Mouse (Mus musculus) ovary, adult 10 weeks (tissue): Measurements from ENCODE around the gene Gpr119. TPM values are rescaled to one million over a fixed set of nuclear protein-coding genes. Genes with fewer than 3 reads are reported as not detected.

Source experiments
- polyA plus RNA-seq: library from polyadenylated mRNA; stranded (reverse); fragments of 350-450 nt; fragmentation: Illumina TruSeq; extraction: RNeasy Lipid Tissue Mini Kit (QIAGEN cat#74804); gene quantifications from one replicate; pipeline ENCODE4 v1.2.3, GENCODE M21; 2014

Gene Gpr119
- not detected for polyA plus RNA-seq

DNA sequence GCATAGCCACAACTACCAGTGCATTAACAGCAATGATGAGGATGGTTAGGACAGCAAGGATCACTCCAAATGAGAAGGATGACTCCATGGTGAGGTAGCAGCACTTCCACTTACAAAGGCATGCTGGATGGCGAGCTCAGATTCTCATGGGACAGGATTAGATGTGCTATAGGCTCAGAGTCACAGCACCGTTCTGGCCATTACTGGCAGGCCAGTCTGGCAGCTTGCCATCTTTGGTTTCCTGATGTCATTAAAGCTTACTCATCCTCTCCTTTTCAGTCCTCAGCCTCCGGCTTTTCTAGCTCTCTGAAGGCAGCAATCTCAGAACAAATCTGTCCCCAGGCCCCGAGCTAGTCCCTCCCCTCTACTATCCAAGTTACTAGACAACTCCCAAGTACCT lies at the start of gene Gpr119:
Gene Gpr119 (minus strand): TSS at position 308 of the 400 bp plus-strand sequence.

DNA sequence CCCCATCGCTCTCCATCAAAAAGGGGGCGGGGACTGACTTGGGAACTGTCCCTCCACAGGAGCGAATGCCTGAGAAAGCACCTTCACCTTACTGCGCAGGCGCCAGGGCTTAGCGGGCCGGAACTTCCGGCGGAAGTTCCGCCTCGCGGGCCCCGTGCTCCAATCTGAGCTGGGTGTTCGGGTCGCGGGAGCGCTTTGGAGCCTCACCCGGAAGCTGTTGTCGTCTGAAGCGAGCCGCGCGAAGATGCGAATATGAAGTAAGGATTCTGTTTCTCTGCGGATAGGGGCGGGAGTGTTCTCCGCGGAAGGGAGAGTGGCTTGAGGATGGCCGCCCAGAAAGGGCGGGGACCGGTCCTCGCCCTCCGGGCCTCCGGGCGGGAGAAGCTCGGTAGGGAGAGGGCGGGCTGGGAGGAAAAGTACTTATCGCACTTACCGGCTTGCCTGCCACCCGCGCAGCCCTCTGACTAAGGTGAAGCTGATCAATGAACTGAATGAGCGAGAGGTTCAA lies 20.6 kb upstream of the Gpr119 start, which contains the start of gene Rbmx2:
Gene Rbmx2 (plus strand): TSS at position 141 of the 508 bp plus-strand sequence.

DNA sequence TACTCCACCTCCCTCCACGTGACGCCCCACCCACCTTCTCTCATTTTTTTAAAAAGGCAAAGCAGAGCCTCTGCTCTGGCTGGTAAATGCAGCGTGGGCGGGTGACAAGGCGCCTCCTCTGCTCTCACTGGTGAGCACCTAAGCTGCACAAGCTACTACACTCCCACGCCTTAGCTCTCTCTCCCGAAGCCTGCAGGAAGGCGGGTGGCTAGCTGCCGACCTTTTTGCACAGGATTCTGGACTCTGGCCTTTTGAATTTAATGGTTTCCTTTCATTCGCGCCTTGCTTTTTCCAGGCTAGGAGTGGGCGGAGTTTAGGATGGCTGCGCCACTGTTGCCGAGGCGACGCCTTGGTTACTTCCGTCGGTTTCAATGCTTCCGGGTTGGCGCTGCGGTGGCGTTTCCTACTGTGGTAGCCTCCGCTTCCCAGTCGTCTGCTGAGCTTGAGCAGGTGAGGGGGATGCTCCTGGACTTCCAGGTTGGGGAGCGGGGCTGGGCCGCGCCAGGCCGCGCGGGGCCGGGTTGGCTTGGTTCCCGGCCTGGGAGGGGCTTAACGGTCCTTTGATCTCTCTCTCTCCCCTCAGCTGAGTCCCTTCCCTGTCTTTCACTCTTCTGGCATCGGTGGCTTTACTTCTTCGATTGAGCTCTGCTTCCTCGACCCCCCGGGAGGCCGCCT lies 50.8 kb downstream of the Gpr119 start, which contains the start of gene Slc25a14:
Gene Slc25a14 (plus strand): TSS at position 35 of the 675 bp plus-strand sequence.

Other genes starting within 250 kb of the Gpr119 start
- 9.6 TPM for gene Elf4, start 211.3 kb downstream of the Gpr119 start, polyA plus RNA-seq
- gene Aifm1, start 160.9 kb downstream of the Gpr119 start, polyA plus RNA-seq = 79.0 TPM
- 1.1 TPM for gene Rab33a, start 155.2 kb downstream of the Gpr119 start, polyA plus RNA-seq
- 43.9 TPM for gene Zfp280c, start 80.0 kb downstream of the Gpr119 start, polyA plus RNA-seq
- 17.6 TPM for gene Slc25a14, start 51.1 kb downstream of the Gpr119 start, polyA plus RNA-seq
- gene Rbmx2, start 20.5 kb upstream of the Gpr119 start, polyA plus RNA-seq = 11.8 TPM
- gene Gm595, start 203.2 kb upstream of the Gpr119 start, polyA plus RNA-seq = 0.20 TPM